Mouse (Mus musculus): ENCODE measurements around the gene Glis1. TPM values are rescaled to one million over a fixed set of nuclear protein-coding genes. Genes with fewer than 3 reads are reported as not detected.

Gene Glis1
- polyA plus RNA-seq, 2 experiments = 9.0 to 10.0 TPM

DNA sequence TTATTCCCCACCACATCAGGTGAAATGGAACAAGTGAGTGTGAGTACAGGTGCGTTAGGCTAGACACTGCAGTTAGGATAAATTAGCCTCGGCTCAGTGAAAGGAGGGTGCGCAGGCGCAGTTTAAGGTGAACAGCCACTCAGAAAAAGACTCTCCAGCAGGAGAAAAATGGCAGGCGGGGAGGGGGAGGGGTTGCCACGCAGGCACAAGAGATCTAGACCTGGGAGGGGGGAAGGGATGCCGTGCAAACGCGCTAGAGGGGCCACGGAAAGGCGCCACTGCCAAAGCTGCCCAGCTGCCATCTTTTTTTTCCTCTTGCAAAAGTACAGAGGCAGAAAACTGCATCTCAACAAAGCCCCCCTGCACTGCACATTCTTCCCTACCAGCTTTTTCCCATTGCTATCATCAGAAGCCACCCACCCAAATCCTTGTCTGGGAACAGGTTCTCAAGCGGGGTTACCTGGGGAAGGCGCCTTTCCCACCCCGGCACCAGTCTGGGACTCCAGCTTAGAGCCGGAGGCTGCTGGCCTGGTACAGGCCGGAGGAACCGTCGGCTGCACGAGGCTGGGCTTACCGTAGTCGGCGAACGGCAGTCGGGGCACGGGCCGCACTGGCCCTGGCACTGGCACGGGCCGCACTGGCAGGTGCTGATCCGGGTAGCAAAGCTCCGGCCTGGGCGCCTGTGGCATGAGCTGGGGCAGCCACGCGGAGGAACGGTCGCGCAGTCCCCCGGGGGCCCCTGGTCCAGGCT, 248.8 kb downstream of the Glis1 start:
- no peaks in the 10 kb centered on the region for H3K36me3 ChIP-seq (ENCODE audit: control insufficient read depth, insufficient read depth, low read length)

DNA sequence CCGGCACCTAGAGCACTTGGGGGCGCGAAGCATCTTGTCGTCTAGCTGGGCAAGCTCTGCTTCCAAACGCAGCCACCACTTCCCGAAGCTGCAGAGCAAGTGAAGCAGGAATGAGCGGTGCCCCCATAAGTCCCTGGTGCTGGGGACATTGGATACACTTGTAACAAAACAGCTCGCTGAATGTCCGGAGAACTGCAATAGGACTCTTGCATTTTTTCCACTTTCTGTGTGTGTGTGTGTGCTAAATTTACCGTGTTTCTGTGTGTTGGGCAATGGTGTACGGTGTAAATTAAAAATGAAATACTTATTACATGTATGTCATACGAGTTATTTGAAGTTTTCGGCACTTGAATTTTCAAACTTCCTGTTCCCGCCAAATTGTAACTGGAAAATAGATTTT, 249.7 kb downstream of the Glis1 start, which contains the start of gene Dmrtb1:
Dmrtb1 (minus strand) TSS at position 101 of the 400 bp plus-strand sequence.
- Histone ChIP-seq H3K4me1 (ENCODE audit: control insufficient read depth, insufficient read depth, low read length) (peaks cover 11% of the 10 kb centered on the region), H3K9me3 (ENCODE audit: control insufficient read depth, low read length) (no peaks in the 10 kb centered on the region), H3K27me3 (ENCODE audit: control insufficient read depth, insufficient read depth, low read length) (no peaks in the 10 kb centered on the region), H3K4me2 (replicated peaks; ENCODE audit: low read depth, low read length, severe bottlenecking) (no peak within 1 kb of the TSS), H3K9ac (ENCODE audit: low read depth, low read length, severe bottlenecking) (no peak within 1 kb of the TSS), H3K27ac (replicated peaks; ENCODE audit: low read depth, low read length) (no peak within 1 kb of the TSS), H3K4me3 (replicated peaks; ENCODE audit: low read length) (no peak within 1 kb of the TSS), H3K36me3 (ENCODE audit: control insufficient read depth, insufficient read depth, low read length) (no peaks in the 10 kb centered on the region)
- WGBS = 91% methylated on average over 14 of the region's 14 CpGs
- no peak for TF ChIP-seq POLR2A (IDR thresholded peaks at IDR 0.05; ENCODE audit: borderline replicate concordance, extremely low read depth, insufficient read depth, insufficient read length)
- DNase-seq (ENCODE audit: low spot score) (no peak), ATAC-seq (ENCODE audit: low FRiP score, low read depth) (no peak)

More for the DNA sequence above, 248.8 kb downstream of the Glis1 start:
- WGBS = 92% methylated on average over 37 of the region's 37 CpGs
- H3K4me2 ChIP-seq (replicated peaks; ENCODE audit: low read depth, low read length, severe bottlenecking) = no peak overlapping the region
- H3K9ac ChIP-seq (ENCODE audit: low read depth, low read length, severe bottlenecking) = no peak overlapping the region
- H3K4me1 ChIP-seq (ENCODE audit: control insufficient read depth, insufficient read depth, low read length) = peaks cover 9% of the 10 kb centered on the region
- no peak overlapping the region for H3K4me3 ChIP-seq (replicated peaks; ENCODE audit: low read length)
- H3K27ac ChIP-seq (replicated peaks; ENCODE audit: low read depth, low read length) = no peak overlapping the region
- no peak for ATAC-seq (ENCODE audit: low FRiP score, low read depth)
- no peak for DNase-seq (ENCODE audit: low spot score)
- H3K27me3 ChIP-seq (ENCODE audit: control insufficient read depth, insufficient read depth, low read length) = no peaks in the 10 kb centered on the region
- no peaks in the 10 kb centered on the region for H3K9me3 ChIP-seq (ENCODE audit: control insufficient read depth, low read length)
- no peak for TF ChIP-seq POLR2A (IDR thresholded peaks at IDR 0.05; ENCODE audit: borderline replicate concordance, extremely low read depth, insufficient read depth, insufficient read length)

Small RNA genes within 50 kb of the gene (microRNA-seq; reads per million reads assigned to microRNA genes)
- gene Gm24804 = not detected

Other genes starting within 250 kb of the Glis1 start
- gene Ldlrad1, start 225.4 kb upstream of the Glis1 start, polyA plus RNA-seq (2012; rRNA removed) = 0.05 and 0.06 TPM in 2 replicates
- 0.17 TPM in 1 of 2 replicates, not detected in the other for gene Ldlrad1, start 225.4 kb upstream of the Glis1 start, polyA plus RNA-seq (2014; fragmentation: Nextera tagmentation; extraction: Ambion mirVana)
- gene Lrrc42, start 181.1 kb upstream of the Glis1 start, polyA plus RNA-seq (2012; rRNA removed) = 52.2 and 60.1 TPM in 2 replicates
- gene Lrrc42, start 181.1 kb upstream of the Glis1 start, polyA plus RNA-seq (2014; fragmentation: Nextera tagmentation; extraction: Ambion mirVana) = 82.4 and 90.5 TPM in 2 replicates
- 25.5 and 31.5 TPM in 2 replicates for gene Hspb11, start 181.0 kb upstream of the Glis1 start, polyA plus RNA-seq (2012; rRNA removed)
- 44.2 and 51.0 TPM in 2 replicates for gene Hspb11, start 181.0 kb upstream of the Glis1 start, polyA plus RNA-seq (2014; fragmentation: Nextera tagmentation; extraction: Ambion mirVana)
- 0.06 and 0.09 TPM in 2 replicates for gene Dio1, start 127.4 kb upstream of the Glis1 start, polyA plus RNA-seq (2012; rRNA removed)
- not detected in 2 replicates for gene Dio1, start 127.4 kb upstream of the Glis1 start, polyA plus RNA-seq (2014; fragmentation: Nextera tagmentation; extraction: Ambion mirVana)
- gene Yipf1, start 120.2 kb upstream of the Glis1 start, polyA plus RNA-seq (2012; rRNA removed) = 35.8 and 44.3 TPM in 2 replicates
- 55.2 and 59.6 TPM in 2 replicates for gene Yipf1, start 120.2 kb upstream of the Glis1 start, polyA plus RNA-seq (2014; fragmentation: Nextera tagmentation; extraction: Ambion mirVana)
- 27.8 and 38.8 TPM in 2 replicates for gene Ndc1, start 66.8 kb upstream of the Glis1 start, polyA plus RNA-seq (2012; rRNA removed)
- gene Ndc1, start 66.8 kb upstream of the Glis1 start, polyA plus RNA-seq (2014; fragmentation: Nextera tagmentation; extraction: Ambion mirVana) = 35.4 and 35.8 TPM in 2 replicates
- 0.15 and 0.23 TPM in 2 replicates for gene Dmrtb1, start 249.6 kb downstream of the Glis1 start, polyA plus RNA-seq (2012; rRNA removed)
- gene Dmrtb1, start 249.6 kb downstream of the Glis1 start, polyA plus RNA-seq (2014; fragmentation: Nextera tagmentation; extraction: Ambion mirVana) = 0.15 and 0.18 TPM in 2 replicates